Mouse (Mus musculus): ENCODE data around the gene Uap1. TPM values are rescaled to one million over a fixed set of nuclear protein-coding genes. Genes with fewer than 3 reads are reported as not detected.
A peak's percentile ranks its signal among the peaks of the same experiment; 100 is the strongest.

The Uap1 gene
- polyA plus RNA-seq, 1 experiment: 45.1 TPM

DNA sequence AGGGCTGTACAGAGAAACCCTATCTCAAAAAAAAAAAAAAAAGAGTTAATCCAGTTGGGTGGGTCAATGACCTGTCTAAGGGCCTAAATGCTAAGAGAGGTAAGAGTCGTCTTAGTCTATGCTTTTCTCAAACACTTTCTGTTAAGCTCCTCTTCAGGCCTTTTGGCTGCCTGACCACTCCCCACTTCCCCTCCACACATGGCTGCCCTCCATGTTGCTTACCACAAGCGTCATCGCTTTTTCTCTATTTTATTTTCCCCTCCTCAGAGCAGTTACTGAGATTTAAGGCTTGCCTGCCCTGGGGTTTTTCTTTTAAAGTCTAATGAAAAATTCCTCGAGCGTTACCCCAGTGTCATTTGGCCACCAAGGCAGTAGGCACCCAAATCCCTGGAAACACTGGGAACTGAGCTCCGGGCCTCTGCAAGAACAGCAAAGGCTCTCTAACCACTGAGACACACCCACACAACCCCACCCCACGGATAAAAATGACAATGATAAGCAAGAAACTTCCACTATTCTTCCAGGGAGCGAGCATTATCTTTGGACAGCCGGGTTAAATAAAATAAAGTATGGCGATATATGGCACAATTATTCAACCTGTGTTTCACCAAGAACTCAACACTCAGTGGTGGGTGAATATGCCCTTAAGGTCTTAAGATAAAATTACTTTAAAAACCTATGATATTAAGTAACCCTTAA is 38.6 kb upstream of the Uap1 start:
- H3K4me1 ChIP-seq (ENCODE audit: control insufficient read depth, insufficient read depth, low read length): no peaks in the 10 kb centered on the region
- H3K27ac ChIP-seq (ENCODE audit: insufficient read depth, low read length): no peak overlapping the region
- H3K4me3 ChIP-seq (replicated peaks; ENCODE audit: insufficient read depth, low read depth, low read length): no peak overlapping the region
- WGBS: 89% methylated on average over 10 of the region's 10 CpGs
- H3K27me3 ChIP-seq (ENCODE audit: control insufficient read depth, insufficient read depth, low read length): no peaks in the 10 kb centered on the region
- TF ChIP-seq POLR2A (IDR thresholded peaks at IDR 0.05; ENCODE audit: borderline replicate concordance, insufficient read depth, low read length) (no peak), CTCF (IDR thresholded peaks at IDR 0.05; ENCODE audit: borderline replicate concordance, insufficient read depth, low read depth, low read length) (no peak)
- DNase-seq: no peak

DNA sequence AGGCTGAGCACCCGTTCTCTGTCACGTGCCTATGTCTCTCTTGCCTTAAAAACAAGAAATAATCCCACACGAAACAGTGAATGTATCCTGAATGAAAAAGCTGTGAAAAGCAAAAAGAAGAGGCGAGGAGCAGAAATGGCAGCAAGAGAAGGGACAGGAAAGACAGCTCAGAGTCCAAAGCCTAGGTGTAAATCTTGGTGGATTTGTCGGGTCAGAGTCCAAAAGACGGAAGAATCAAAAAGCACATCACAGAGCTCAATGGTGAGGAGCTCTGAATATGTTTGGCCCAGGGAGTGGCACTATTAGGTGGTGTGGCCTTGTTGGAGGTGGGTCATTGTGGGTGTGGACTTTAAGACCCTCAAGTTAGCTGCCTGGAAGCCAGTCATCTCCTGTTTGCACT is 31.6 kb upstream of the Uap1 start:
- DNase-seq: no peak
- TF ChIP-seq CTCF (IDR thresholded peaks at IDR 0.05; ENCODE audit: borderline replicate concordance, insufficient read depth, low read depth, low read length): no peak
- no peak for TF ChIP-seq POLR2A (IDR thresholded peaks at IDR 0.05; ENCODE audit: borderline replicate concordance, insufficient read depth, low read length)
- no peak overlapping the region for H3K4me3 ChIP-seq (replicated peaks; ENCODE audit: insufficient read depth, low read depth, low read length)
- 92% methylated on average over 6 of the region's 6 CpGs for WGBS
- H3K27ac ChIP-seq (ENCODE audit: insufficient read depth, low read length): no peak overlapping the region
- no peaks in the 10 kb centered on the region for H3K27me3 ChIP-seq (ENCODE audit: control insufficient read depth, insufficient read depth, low read length)
- no peaks in the 10 kb centered on the region for H3K4me1 ChIP-seq (ENCODE audit: control insufficient read depth, insufficient read depth, low read length)

DNA sequence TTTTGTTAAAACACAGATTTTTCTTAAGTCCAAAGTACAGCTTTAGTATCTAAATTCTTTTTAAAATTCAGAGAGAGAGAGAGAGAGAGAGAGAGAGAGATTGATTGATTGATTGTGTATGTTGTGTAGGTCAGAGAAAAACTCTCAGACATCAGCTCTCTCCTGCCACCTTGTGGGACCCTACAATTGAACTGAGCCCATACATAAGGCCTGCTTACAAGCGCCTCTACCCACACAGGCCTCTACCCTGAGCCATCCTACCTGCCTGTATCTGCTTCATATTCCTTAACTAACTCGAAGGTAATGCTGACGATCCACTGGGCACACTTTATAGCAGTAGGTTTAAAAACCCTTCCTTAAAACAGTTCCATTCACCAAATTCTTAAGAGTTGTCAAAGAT is 25.6 kb upstream of the Uap1 start:
- TF ChIP-seq CTCF (IDR thresholded peaks at IDR 0.05; ENCODE audit: borderline replicate concordance, insufficient read depth, low read depth, low read length) (peak; percentile 28; the same call in 1 of the 2 replicates), POLR2A (IDR thresholded peaks at IDR 0.05; ENCODE audit: borderline replicate concordance, insufficient read depth, low read length) (no peak)
- H3K4me3 ChIP-seq (replicated peaks; ENCODE audit: insufficient read depth, low read depth, low read length): no peak overlapping the region
- H3K27ac ChIP-seq (ENCODE audit: insufficient read depth, low read length): no peak overlapping the region
- WGBS: 76% methylated on average over 3 of the region's 3 CpGs
- no peaks in the 10 kb centered on the region for H3K4me1 ChIP-seq (ENCODE audit: control insufficient read depth, insufficient read depth, low read length)
- DNase-seq: no peak
- H3K27me3 ChIP-seq (ENCODE audit: control insufficient read depth, insufficient read depth, low read length): no peaks in the 10 kb centered on the region

DNA sequence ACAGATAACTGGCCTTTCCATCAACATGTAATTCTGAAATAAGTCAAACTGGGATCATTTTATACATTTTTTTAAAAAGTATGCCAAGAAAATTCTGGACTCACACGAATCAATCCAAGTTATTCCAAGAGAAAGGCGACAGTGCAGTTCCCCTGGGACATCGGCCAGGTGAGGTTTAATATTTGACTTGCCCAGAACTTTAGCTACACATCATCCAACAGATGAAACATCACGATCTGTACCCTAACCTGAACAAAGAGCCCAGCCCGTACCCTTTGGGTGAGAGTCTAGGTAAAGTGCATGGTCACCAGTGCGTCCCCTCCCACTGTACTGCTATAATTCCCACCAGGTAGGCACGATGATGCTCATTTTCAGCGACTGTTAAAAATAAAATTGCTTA is 21.5 kb upstream of the Uap1 start:
- Histone ChIP-seq H3K27me3 (ENCODE audit: control insufficient read depth, insufficient read depth, low read length) (no peaks in the 10 kb centered on the region), H3K4me1 (ENCODE audit: control insufficient read depth, insufficient read depth, low read length) (no peaks in the 10 kb centered on the region), H3K27ac (ENCODE audit: insufficient read depth, low read length) (no peak overlapping the region), H3K4me3 (replicated peaks; ENCODE audit: insufficient read depth, low read depth, low read length) (no peak overlapping the region)
- WGBS: 53% methylated on average over 8 of the region's 8 CpGs
- TF ChIP-seq CTCF (IDR thresholded peaks at IDR 0.05; ENCODE audit: borderline replicate concordance, insufficient read depth, low read depth, low read length) (no peak), POLR2A (IDR thresholded peaks at IDR 0.05; ENCODE audit: borderline replicate concordance, insufficient read depth, low read length) (no peak)
- DNase-seq: no peak

DNA sequence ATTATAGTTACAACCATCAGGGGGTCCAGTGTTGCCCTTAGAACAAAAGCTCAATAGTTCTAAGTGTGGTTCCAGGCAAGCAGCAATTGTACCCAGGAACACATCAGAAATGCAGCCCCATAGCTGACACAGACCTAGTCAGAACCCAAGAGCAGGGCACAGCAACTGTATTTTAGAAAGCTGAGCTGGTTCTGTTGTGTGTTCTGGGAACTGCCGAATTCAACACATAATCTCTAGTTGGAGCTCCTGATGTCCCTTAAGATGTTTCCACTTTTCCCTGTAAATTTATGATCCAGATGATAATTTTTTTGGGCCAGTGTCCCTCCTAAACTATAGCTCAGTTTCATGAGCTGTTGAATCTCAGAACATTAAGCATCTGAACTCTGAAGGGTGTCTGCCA is 17.2 kb upstream of the Uap1 start:
- no peaks in the 10 kb centered on the region for H3K4me1 ChIP-seq (ENCODE audit: control insufficient read depth, insufficient read depth, low read length)
- no peak overlapping the region for H3K4me3 ChIP-seq (replicated peaks; ENCODE audit: insufficient read depth, low read depth, low read length)
- DNase-seq: no peak
- no peaks in the 10 kb centered on the region for H3K27me3 ChIP-seq (ENCODE audit: control insufficient read depth, insufficient read depth, low read length)
- 97% methylated on average over 1 of the region's 1 CpGs for WGBS
- no peak for TF ChIP-seq CTCF (IDR thresholded peaks at IDR 0.05; ENCODE audit: borderline replicate concordance, insufficient read depth, low read depth, low read length)
- no peak overlapping the region for H3K27ac ChIP-seq (ENCODE audit: insufficient read depth, low read length)

DNA sequence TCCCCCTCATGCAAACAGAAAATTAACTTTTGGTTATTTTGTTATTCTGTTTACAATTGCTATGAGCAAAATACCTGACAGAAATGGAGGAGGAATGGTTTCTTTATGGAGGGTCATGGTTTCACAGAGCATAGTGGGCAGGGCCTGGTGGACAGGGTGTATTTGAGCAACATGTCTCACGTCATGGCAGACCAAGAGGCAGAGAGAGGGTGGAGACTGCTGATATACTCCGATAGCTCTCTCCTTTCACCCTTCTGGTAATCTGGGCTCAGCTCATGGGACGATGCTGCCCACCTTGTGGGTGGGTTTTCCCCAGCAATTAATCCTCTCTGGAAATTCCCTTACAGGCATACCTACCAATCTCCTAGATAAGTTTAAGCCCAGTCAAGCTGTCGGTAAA is 15.5 kb upstream of the Uap1 start:
- no peaks in the 10 kb centered on the region for H3K4me1 ChIP-seq (ENCODE audit: control insufficient read depth, insufficient read depth, low read length)
- 88% methylated on average over 4 of the region's 4 CpGs for WGBS
- no peak for DNase-seq
- no peak overlapping the region for H3K4me3 ChIP-seq (replicated peaks; ENCODE audit: insufficient read depth, low read depth, low read length)
- H3K27ac ChIP-seq (ENCODE audit: insufficient read depth, low read length): no peak overlapping the region
- H3K27me3 ChIP-seq (ENCODE audit: control insufficient read depth, insufficient read depth, low read length): no peaks in the 10 kb centered on the region
- TF ChIP-seq CTCF (IDR thresholded peaks at IDR 0.05; ENCODE audit: borderline replicate concordance, insufficient read depth, low read depth, low read length): no peak
- no peak for TF ChIP-seq POLR2A (IDR thresholded peaks at IDR 0.05; ENCODE audit: borderline replicate concordance, insufficient read depth, low read length)

DNA sequence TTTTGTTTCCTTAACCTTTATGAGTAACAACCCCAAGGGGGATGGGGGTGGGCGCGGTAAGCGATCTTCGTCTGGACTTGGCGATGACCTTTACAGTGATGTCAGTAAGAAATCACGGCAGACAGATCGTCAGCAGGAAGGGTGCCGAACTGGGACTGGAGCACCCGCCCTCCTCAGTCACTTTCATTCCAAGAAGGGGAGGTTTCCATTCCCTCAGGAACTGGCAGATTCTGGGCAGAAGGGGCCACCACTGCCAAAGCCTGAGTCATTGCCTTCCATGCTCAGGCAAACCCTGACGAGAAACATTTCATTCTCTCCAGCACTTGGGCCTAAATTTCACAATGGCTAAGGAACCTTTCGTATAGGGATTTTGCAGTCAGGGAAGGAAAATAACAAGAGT is 13.8 kb upstream of the Uap1 start:
- TF ChIP-seq CTCF (IDR thresholded peaks at IDR 0.05; ENCODE audit: borderline replicate concordance, insufficient read depth, low read depth, low read length) (no peak), POLR2A (IDR thresholded peaks at IDR 0.05; ENCODE audit: borderline replicate concordance, insufficient read depth, low read length) (no peak)
- Histone ChIP-seq H3K4me3 (replicated peaks; ENCODE audit: insufficient read depth, low read depth, low read length) (no peak overlapping the region), H3K4me1 (ENCODE audit: control insufficient read depth, insufficient read depth, low read length) (no peaks in the 10 kb centered on the region), H3K27me3 (ENCODE audit: control insufficient read depth, insufficient read depth, low read length) (no peaks in the 10 kb centered on the region), H3K27ac (ENCODE audit: insufficient read depth, low read length) (no peak overlapping the region)
- peak; percentile 29 to 47 for DNase-seq
- 42% methylated on average over 11 of the region's 11 CpGs for WGBS

DNA sequence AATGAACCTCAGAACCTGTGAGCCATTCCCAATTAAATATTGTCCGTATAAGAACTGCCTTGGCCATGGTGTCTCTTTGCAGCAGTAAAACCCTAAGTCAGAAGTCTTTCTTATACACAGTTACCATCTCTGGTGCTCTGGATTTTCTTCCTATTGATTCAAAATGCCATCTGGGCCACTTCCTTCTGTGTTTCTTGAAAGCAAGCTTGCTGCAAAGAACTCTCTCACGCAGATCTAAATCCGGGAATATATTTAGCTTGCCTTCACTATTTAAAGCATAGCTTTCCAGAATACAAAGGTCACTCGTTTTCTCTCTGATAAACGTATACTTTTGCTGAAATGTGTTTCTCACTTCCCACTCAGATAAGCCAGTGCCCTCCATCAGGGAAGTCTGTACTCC is 11.8 kb upstream of the Uap1 start:
- no peak for DNase-seq
- WGBS: 78% methylated on average over 5 of the region's 5 CpGs
- Histone ChIP-seq H3K4me3 (replicated peaks; ENCODE audit: insufficient read depth, low read depth, low read length) (no peak overlapping the region), H3K27ac (ENCODE audit: insufficient read depth, low read length) (no peak overlapping the region), H3K4me1 (ENCODE audit: control insufficient read depth, insufficient read depth, low read length) (no peaks in the 10 kb centered on the region), H3K27me3 (ENCODE audit: control insufficient read depth, insufficient read depth, low read length) (no peaks in the 10 kb centered on the region)
- no peak for TF ChIP-seq CTCF (IDR thresholded peaks at IDR 0.05; ENCODE audit: borderline replicate concordance, insufficient read depth, low read depth, low read length)
- TF ChIP-seq POLR2A (IDR thresholded peaks at IDR 0.05; ENCODE audit: borderline replicate concordance, insufficient read depth, low read length): no peak

All from cerebellum, adult 2 months (tissue).